Mouse (Mus musculus) left cerebral cortex, adult 2 months (tissue): Measurements from ENCODE around the gene Slc1a7. TPM values are rescaled to one million over a fixed set of nuclear protein-coding genes. Genes with fewer than 3 reads are reported as not detected.

ENCODE experiments used
- DNase-seq, 2 experiments: peaks; one replicate each; pipeline ENCODE4 v3.0.0; 2021 to 2022; ENCODE audit warnings: low spot score in 2 of 2, mixed read lengths in 1 of 2; ENCODE audit errors: extremely low spot score in 1 of 2
- H3K27ac ChIP-seq: fragments of 200-600 bp; 2 replicates; pipeline ENCODE4 v1.8.1; 2022
- H3K4me3 ChIP-seq: fragments of 200-600 bp; 2 replicates; pipeline ENCODE4 v1.8.1; 2022
- CTCF ChIP-seq: fragments of 200-600 bp; IDR thresholded peaks from 2 replicates; pipeline ENCODE4 v1.8.1; 2022; ENCODE audit warnings: antibody characterized with exemption, mild to moderate bottlenecking, moderate library complexity
- intact Hi-C: fragments of 180-260 bp; cut with DNase I; formaldehyde crosslinking; loops from one replicate; pipeline ENCODE4 v1.15.1; 2025
- total RNA-seq, 2 experiments: library from RNA; stranded (reverse); gene quantifications; 2 replicates each; pipeline ENCODE4 v1.2.3; 2021

The Slc1a7 gene
- total RNA-seq, 2 experiments from 2014 or later: 0.43 to 0.94 TPM

DNA sequence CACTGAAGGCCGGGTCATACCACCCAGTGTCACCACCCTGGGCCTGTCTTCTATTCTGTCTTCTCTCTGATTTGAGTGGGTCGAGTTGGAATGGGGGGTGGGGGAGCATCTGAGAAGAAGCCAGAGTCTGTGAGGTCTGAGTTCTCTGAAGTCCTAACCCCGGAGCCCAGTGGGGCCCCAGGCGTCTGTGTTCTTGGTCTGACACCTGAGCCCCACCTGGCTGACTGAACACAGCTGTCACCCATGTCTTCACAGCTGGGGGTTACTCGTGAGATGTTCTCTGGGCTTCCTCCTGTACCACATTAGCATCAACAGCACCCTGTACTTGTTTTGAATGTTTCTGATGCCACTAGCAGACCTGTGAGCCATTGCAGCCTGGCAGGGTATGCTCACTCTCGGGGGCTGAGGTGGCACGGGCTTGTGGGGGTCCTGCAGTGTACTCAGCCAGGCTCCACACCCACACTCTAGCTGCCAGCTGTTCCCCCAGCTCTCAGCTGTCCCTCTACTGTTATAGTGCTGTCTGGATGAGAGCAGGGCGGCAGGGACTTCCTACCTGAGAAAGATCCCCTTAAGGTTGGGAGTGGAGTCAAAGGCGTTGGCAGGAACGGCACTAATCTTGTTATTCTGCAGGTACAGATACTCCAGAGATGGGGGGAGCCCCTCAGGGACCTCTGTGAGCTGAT, 50.2 kb downstream of the Slc1a7 start:
- no peak for DNase-seq
- intact Hi-C loops: loop anchor here (5.0 kb wide), 1 partner anchor 81 kb away; no protein-coding TSS in a partner anchor
- Histone ChIP-seq H3K27ac (no peak overlapping the region), H3K4me3 (no peak overlapping the region)
- TF ChIP-seq CTCF: no peak

DNA sequence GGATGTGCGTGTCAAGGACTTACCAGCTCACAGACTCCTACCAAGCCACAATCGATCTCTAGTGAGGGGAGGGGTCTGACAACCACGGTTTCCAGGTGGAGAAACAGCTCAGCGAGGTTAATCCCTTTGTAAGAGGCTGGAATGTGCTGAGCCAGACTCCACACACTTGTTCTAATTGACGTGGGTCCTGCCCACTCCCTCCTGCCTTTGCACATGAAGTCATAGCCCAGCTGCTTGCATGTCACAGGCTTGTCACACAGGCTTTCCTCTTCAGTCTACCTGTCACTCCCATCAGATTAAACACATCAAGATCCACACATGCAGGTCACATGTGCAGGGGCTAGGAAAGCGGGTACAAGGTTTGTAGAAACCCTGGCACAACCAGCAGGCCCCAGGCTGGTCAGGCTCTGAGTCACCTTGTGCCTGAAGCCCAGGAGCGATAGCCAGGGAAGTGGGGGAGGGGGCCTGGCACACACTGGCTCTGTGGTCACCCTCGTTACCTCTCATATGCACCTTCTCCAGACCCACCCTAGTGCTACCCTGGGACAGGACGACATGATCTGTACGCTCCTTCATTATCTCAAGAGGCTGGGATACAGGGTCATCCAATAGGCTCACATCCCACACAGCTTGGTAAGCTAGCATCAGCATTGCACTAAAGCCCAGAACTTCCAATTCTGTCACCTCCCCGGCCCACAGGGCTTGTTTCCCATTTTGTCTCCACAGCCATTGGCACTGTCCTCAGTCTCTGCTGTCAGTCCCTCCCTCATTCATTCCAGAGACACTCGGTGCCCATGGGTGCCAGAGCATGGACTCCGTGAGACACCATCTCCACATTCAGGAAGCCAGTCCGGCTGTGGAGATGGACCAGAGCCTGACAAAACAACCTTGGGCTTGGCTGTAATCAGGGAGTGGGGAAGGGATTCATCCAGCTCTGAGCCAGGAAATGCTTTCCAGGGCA, 51.1 kb downstream of the Slc1a7 start:
- no peak for DNase-seq
- intact Hi-C loops: loop anchor here (5.0 kb wide), 1 partner anchor 82 kb away; no protein-coding TSS in a partner anchor
- TF ChIP-seq CTCF: no peak

DNA sequence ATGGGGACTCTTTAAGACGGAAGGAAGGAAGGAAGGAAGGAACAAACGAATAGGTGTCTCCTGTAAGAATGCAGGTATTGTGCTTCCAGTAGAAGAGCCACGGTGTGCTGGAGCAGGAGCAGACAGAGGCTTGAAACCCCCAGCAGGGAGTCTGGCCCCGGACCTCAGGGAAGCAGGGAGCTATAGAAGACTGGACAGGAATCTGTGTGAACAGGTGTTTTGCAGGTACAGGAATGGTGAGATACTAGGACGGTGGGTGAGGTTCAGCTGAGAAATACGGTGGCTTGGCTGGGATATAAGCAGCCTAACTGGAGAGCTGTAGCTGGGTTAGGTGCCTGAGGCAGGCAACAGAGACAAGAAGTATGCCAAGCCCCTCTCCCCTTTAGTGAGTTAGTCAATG, 52.0 kb downstream of the Slc1a7 start:
- intact Hi-C loops: no loop called here
- Histone ChIP-seq H3K4me3 (no peak overlapping the region), H3K27ac (no peak overlapping the region)
- TF ChIP-seq CTCF: no peak
- DNase-seq: no peak

More for the DNA sequence above, 51.1 kb downstream of the Slc1a7 start:
- H3K27ac ChIP-seq: no peak overlapping the region
- H3K4me3 ChIP-seq: no peak overlapping the region

DNA sequence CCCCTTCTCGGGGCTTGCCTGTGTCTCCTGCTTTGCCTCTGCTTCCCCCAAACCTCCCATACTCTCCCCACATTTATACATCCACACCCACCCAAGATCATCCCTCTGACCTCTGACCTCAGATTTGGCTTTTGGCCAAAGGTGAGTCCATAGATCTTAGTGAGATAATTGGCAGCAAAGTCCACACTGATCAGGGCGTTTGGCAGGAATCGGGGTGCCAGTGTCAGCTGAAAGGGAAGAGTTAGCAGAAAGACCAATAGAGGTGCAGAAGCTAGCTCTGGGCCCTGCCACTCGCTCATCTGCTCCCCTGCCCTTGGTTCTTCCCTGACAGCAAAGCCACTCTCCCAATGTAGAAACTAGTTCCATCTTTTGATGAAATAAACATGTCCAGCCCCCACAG, 55.1 kb downstream of the Slc1a7 start:
- Histone ChIP-seq H3K27ac (no peak overlapping the region), H3K4me3 (no peak overlapping the region)
- TF ChIP-seq CTCF: no peak
- no peak for DNase-seq
- intact Hi-C loops: no loop called here

DNA sequence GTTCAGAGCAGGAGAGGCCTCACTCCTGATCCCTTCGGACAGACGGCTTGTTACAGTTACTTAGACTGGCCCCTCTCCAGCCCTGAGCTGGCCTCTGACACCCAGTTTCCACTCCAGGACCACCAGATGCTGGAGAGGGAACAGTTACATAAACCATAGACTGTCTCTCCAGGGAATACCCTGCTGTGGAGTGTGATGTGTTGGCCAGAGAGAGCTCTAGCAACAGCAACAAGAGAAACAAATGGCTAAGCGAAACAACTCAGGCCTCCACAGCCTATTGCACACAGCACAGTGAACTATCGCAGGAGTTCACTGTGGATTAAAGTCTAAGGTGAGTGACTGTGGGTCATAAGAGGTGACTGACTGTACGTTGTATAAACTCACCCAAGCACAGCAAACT, 56.5 kb downstream of the Slc1a7 start:
- H3K27ac ChIP-seq: no peak overlapping the region
- H3K4me3 ChIP-seq: no peak overlapping the region
- TF ChIP-seq CTCF: no peak
- no peak for DNase-seq
- intact Hi-C loops: no loop called here

DNA sequence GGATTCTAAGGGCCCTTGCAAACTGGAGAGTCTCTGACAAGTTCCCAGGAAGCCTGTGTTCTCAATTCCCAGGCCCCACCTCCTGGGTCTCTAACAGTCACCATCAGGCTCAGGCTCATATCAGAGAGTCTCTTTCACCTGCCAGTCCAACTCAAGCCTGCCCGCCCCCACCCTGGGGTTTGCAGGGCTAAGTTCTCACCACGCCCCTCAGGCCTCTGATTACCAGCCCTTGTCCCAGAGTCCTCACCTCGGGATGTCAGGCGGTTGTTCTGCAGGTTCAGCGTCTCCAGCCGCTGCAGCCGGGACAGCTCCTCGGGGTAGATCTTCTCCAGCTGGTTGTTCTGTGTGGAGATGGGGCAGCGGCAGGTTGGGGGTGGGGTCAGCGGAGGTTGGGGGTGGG, 57.1 kb downstream of the Slc1a7 start:
- H3K4me3 ChIP-seq: no peak overlapping the region
- no peak for TF ChIP-seq CTCF
- no peak for DNase-seq
- intact Hi-C loops: no loop called here
- no peak overlapping the region for H3K27ac ChIP-seq

DNA sequence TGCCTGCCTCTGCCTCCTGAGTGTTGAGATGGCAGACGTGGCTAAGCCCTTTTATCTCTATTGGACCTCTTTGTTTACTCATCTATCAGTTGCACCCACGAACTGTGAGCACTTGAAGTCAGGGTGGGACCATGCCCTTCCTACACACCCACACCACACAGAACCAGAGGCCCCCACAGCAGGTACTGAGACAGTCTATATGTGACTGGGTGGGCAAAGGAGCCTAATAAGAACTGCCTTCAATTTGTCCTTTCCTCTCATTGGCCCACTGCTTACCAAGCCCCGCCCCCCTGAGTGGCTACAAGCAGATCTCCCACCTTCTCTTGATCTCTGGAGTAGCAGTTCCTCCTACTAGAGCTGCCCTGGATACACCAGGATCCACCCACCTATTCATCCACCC, 58.1 kb downstream of the Slc1a7 start:
- H3K4me3 ChIP-seq: no peak overlapping the region
- no peak for TF ChIP-seq CTCF
- H3K27ac ChIP-seq: no peak overlapping the region
- intact Hi-C loops: no loop called here
- DNase-seq: no peak

DNA sequence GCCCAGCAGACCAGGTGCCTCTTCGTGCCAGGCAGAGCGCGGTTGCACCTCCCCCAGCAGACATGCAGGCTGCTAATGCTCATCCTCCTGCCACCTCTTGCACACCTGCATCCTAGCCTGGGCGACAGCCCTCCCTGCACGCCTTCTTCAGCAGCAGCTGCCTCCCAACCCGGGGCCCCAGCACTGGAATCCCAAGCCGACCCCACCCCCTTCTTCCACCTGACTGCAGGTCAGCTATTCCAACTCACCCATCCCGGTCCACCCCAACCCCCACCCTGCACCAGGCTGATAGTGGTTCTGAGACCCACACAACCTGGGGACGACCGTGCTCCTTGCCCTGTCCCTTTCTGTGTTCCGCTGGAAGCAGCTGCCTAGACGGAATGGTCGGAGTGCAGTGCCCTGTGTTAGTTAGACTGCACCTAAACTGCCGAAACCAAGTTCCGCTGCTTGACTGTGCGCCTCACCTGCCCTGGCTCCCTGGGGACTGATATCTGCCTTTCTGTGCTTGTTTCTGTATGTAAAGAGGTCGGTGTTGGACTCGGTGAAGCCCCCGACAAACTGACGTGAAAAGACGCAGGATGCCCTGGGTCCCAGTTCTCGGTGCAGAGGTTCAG, 62.9 kb downstream of the Slc1a7 start:
- TF ChIP-seq CTCF: no peak
- intact Hi-C loops: no loop called here
- H3K4me3 ChIP-seq: peak overlapping the region; percentile 59
- H3K27ac ChIP-seq: peak overlapping the region; percentile 84; the same call in 1 of the 2 replicates
- no peak for DNase-seq

DNA sequence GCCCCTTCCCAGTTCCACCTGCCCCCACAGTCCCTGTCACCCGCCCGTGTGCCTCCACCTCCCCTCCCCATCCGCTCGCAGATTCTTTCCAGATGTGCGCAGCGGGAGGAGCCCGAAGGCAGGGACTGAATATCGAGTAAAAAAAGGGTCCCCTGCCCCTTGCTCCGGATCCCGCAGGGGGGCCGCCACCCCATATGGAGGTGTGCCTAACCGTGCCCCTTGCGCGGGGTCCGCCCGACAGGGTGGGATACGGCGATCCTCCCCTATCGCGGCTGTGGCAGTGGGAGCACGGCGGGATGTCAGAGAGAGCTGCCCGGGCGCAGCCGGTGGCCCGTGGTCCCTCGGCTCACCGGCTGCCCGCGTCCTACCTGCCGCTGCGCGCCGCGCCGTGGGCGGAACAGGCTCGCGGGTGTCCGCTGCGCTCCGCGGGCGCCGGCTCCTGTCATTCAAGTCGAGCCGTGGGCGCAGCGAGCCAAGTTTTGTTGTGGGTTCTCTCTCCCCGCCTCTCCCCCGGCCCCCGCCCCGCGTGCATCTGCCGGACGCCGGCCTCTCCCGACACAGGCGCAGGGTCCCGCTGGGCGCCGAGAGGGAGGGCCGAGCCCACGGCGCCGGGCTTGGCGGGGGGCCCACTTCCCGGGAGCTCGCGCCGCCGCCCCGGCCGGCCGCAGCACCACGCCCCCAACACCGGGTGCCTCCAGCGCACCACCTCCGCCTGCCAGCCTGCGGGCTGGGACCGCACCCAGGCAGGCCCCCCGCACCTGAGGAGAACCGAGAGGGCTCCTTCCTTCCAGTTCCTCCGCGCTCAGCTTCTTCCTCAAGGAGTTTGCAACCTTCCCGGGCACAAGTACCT, 63.6 kb downstream of the Slc1a7 start:
- intact Hi-C loops: loop anchor here (2.0 kb wide), 3 partner anchors 27 to 47 kb away; no protein-coding TSS in a partner anchor
- peak overlapping the region; percentile 84 for H3K27ac ChIP-seq
- peak overlapping the region; percentile 59 for H3K4me3 ChIP-seq
- no peak for TF ChIP-seq CTCF
- DNase-seq: peak; percentile 64 to 73

DNA sequence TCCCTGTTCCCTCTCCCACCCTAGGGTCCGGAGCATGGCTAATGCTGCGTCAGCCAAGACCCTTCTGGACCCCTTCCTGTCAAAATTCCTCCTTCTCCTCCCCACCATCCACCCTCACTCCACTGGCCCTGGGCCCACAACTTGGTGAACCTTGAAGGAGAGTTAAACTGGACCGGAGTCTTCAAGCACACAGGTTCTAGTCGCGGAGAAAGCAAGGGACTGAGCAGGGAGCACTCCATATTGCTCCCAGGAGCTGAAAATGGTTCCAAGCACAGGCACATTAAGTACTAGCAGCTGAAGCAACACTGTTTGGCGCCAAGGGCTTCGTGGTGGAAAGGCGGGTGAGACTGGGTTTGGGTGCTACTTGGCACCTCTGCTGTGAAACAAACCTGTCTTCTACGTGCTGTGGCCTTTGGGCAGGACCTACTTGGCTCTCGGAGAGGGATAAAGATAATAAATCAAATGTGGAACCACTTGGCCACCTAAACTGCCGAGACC, 64.3 kb downstream of the Slc1a7 start:
- H3K4me3 ChIP-seq: peak overlapping the region; percentile 59
- peak overlapping the region; percentile 50; the same call in 1 of the 2 replicates for H3K27ac ChIP-seq
- no peak for DNase-seq
- intact Hi-C loops: loop anchor here (2.0 kb wide), 3 partner anchors 26 to 48 kb away; no protein-coding TSS in a partner anchor
- no peak for TF ChIP-seq CTCF
